Mouse (Mus musculus) layer of hippocampus, adult 8-10 months (tissue): ENCODE measurements at regions not wholly inside any gene's neighbourhood (a gene's known extent, or its start where the extent isn't known, plus 50 kb on each side); places are given as distances from the start of the nearest gene placed in this dataset.

Experiments
- DNase-seq, 2 experiments: peaks; one replicate each; pipeline ENCODE4 v3.0.0; 2022; ENCODE audit warnings: low spot score in 2 of 2

DNA sequence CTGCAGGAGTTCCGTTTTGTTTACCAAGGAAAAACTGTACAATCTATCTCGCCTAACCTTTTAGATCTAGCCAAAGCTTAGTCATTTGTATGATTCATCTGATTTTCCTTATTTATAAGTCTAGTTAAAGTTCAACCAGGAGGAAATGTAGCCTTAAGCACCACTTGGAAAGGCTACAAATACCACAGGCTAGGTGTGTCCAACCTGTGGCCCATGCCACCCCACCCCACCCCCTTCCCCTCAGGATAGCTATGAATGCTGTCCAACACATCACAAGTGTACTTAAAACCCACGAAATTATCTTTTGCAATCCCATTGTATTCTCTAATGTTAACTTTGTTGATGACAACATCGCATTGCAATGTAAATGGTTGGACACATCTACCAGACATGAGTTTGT, 102.9 kb upstream of the Klf14 start:
- DNase-seq: no peak

DNA sequence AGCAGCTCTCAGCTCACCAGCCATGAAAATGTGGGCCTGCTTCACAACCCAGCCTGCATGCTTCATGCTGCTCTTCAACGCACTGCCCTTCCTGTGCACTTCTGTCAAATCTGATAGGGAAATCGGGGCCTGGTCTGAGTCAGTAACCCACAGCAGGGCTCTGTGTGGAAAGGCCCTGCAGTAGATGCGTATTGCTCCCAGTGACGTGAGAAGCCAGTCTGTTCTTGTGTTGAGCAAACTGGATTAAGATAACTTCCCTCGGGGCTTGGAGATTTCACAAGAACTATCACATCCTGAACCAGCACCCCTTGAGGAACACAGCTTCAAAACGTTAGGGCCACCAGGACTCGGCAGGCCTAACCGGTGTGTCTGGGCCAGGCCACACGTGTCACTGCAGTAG, 106.5 kb upstream of the Klf14 start:
- DNase-seq: no peak

DNA sequence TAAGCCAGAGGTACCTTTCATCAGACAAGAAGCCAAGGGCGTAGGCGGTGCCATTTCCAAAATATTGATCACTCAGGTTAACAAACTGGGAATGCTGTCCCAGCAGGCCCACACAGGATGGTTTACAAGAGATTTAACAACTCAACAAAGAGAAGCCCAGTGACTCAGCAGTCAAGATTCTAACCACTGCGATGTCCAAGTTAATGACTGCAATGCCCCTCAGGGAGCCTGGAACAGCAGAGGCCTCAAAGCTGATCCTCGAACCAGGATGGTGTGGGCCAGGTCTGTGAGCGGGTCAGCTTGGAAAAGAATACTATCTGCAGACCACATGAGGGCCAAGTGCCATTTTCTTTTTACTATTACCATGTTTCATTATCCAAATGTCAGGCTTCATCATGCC, 108.0 kb upstream of the Klf14 start:
- DNase-seq: no peak

DNA sequence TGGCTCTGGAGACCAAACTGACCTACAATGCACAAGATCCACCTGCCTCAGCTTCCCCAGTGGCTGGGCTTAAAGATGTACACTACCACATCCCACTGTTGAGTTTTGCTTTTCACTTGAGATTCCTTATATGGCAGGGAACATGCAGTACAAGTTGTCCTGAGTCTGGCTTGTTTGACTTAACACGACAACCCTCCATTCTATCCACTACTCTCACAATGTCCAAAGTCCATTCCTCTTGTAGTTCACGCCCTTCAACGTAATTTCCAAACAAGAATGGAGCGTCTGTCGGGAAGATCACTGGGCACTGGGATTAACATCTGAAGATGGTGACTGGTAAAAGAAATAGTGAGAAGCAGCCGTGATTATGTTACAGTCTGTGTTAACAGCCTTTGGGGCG, 108.6 kb upstream of the Klf14 start:
- DNase-seq: no peak

DNA sequence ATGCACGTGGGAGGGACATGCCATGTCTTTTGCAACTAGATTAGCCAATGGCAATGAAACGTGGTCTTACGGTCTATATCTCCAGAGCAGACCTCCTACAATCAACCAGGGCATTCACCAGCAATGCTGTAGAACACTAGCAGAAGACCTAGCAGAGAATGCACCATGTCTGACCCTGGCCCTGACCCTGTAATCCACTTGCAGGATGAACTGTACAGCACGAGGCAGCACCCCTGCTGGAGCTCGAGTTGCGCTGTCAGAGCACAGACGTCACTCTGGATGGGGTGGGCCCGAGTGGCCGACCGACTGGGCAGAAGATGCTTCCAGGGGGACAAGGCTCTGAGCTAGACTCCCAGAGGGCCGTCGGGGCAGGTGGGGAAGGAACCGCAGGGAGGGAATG, 110.4 kb upstream of the Klf14 start:
- DNase-seq: no peak

DNA sequence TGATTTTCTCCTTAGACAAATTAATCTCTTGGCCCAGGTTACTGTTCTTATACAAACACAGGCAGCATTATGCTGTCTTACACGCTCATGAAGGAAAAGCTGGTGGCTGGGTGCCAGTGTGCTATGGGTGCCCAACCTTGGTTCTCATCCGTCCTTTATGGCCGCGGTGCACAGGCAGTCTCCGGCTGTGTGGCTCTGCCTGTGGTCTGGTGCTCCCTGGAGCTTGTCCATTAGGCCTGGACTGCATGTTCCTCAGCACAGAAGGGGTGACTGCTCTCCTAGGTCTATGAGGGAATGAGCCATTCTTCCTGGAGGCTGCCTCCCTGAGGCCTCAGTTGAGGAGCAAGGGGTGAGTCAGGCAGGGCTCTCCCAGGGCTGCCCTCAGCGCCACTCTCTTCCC, 111.7 kb upstream of the Klf14 start:
- DNase-seq: no peak

DNA sequence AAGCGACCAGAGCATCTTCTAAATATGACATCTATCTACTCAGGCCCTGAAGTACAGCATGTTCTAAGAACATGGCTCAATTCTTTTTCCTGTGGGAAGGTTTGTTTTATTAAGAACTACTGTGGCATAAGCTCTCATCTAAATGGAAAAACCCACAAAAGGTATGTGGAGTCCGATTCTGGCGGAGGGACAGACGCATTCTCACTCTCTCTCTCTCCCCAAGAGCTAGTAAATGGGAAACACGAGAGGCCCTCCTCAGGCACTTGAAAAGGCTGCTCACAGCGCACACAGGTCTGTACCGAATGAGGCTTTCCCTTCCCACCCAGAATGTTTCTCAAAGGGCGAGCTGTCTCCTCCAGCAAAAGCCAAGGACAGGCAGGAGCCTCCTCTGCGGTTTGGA, 112.1 kb upstream of the Klf14 start:
- no peak for DNase-seq

DNA sequence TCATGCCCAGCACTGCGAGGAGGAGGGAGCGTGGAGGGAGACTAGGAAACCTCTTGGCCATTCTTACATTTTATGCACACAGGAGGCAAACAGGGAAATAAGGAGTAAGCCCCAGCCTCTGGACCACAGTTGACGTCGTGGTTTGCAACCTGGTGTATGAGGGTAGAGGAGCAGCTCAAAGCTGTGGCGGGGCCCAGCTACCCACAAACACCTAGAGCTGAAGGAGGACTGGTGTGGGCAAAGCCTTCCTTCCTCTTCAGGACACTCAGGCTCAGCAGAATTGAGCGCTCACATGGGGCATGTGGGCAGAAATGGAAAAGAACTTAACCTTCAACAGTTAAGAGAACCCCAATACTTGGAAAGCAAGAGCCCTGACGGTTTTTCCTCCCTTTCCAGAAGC, 113.2 kb upstream of the Klf14 start:
- no peak for DNase-seq

DNA sequence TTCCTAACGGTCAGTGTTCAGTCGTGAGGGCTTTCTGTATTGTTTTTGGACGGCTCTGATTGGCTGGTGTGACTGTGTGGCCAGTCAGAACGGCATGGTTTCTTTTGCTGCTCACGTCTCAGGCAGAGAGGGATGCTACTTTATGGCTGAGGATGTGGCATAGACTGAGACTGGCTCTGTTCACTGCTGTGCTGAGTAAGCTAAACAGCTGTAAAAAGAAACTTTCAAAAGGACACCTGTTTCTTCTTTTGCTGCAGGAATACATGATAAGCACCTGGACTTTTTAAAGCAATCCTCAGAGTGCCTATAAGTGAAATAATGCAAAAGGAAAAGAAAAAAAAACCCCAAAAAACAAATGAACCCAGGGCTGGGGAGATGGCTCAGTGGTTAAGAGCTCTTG, 113.7 kb upstream of the Klf14 start:
- no peak for DNase-seq

DNA sequence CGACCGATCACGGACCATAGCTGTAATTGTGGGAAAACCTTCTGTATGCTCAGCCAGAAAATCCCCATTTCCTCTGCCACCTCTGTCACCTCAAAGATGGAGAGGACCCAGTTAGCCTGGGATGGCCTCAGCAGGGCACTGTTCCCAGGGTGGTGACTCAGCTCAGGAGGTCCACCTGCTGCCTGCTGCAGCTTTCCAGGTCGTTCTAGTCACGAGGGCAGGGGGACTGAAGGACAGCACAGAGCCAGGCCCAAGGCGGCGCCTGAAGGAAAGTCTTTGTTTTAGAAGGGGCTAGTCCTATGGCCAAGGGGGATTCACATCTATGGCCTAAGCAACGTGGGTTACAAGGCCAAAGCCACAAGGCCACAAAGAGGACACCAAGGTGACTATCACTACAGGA, 114.5 kb upstream of the Klf14 start:
- DNase-seq: no peak

DNA sequence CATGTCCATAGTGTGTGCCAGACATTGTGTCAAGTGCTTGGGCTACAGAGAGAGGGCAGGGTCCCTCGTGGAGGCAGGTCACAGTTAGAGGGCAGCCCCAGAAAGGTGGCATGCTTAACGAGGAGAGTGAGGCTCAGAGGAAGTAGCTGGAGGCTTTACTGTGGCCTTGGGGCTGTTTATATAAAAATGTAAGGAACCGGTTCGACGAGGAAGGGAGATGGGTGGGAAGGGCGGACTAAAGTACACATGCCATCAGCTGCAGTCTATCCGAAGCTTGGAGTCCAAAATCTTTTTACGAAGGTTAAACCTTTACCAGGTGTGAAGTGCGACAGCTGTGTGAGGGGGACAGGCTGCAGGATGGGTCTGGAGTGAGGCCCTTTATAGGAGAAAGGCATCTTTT, 115.5 kb upstream of the Klf14 start:
- no peak for DNase-seq

DNA sequence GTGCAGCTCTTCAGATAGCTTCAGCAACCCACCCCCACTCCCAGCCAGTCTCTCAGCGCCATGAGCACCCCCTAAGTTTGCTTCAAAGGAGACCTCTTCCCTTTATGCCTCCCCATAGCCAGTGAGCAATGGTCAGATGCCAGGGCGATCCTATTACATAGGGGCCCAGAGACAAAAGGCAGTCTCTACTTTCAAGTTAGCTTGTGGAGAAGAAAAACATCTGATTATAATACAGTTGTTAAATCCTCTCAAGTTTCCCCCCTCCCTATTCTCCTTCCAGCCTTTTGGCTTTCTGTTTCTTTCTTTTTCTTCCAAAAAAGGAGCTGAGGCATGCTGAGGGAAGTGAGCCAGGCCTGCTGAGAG, 116.3 kb upstream of the Klf14 start:
- no peak for DNase-seq

DNA sequence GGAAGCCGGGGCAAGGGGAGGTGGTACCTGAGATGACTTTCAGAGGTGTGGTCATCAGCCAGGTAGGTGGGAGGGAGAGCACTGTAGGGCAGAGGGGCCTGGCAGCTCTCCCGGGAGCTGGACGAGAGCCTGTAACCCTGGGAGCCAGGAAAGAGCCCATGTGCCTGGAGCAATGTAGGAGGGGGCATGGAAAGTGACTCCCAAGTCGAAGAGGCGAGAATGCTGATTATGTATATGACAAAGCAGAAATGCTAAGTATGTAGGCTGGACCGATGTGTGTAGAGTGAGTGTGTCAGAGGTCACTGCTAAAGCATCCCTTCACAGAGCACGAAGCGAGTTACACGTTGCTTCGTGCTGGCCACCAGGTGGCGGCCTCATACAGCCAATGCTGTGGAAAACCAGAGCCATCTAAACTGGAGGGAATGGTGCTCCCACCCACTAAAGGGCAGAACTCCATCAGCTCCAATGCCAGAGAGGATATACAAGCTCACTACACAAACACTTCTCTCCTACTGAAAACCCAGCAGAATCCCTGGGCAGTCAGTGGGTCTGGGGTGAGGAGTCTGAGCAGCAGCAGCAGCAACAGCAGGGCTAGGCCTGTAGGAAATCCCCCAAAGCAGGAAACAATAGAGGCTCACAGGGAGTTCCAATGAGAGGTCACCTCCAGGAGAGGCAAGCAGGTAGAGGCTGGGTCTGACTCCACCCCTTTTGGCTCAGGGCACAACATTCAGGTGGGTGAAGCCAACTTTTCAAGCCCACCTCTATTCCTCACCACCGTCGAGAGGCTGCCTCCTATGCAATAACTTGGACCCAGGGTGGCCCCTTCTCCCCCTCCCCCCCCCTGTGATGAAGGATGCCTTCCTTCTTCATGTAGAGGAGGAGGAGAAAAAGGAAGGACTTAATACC, 116.9 kb upstream of the Klf14 start:
- DNase-seq: no peak

DNA sequence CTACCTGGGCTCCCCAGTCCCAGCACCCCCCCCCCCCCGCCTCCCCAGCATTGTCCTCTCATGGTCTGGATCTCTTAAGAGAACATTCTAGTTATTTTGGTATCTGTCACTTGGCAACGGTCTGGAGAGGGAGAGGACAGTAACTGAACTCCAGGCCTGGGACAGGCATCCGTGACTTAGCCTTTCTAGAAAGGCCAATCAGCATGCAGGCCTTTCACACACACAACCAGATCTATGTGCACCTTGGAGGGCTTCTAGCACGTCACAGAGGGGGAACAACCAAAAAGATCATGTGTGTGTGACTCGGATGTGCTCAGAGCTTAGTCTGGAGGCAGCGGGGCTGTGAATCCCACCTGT, 117.6 kb upstream of the Klf14 start:
- DNase-seq: no peak

DNA sequence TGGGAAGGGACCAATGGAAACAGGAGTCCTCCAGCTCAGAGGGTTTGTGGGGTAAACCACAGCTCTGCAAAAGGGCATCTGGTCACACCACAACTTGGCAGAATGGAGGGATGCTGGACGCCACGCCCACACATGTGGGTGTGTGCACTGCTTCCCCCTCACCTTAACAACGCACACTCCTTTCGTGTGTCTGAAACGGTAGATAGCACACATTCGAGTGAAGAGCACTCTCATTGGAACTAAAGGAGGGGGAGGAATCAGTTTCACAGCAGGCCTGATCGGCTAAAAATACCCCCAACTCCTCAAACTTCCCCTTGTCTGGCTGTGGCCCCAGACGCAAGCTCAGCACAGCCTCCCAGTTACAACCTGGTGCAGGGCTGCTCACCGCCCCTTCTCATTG, 118.3 kb upstream of the Klf14 start:
- DNase-seq: no peak

DNA sequence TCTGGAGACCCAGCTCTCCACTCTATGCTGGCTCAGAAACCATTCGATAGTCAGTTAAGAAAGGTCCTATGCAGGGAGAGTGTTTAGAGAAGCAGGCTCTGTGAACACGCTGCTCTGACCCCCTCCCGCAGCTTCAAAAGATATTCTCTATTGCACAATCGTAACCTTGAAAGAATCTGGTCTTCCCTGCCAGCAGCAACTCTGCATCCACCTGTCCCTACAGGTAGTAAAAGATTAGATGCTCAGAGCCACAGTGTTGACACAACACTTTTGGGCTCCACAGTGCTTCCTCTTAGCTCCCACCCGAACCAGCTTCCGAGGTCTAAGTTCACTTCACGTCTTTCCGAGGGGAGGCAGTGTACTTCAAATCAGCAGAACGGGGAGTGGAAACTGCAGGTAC, 118.9 kb upstream of the Klf14 start:
- DNase-seq: no peak

DNA sequence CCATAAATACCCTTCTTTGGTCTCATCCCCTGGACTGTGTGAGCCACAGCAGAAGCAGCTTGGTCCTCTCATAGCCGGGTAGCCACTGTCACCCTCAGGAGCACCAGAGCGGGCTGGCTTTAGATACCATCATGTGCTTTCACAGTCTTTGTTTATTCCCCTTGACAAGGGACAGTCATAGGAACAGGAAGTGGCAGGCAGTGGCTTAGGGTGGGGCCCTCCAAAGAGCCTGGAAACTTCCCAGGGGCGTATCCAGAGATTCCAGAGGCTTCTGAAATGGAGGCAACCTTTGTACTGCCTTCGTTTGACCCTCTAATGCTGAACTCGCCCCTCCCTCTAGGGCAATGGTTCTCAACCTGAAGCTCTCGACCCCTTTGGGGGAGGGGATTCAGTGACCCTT, 119.5 kb upstream of the Klf14 start:
- DNase-seq: no peak

DNA sequence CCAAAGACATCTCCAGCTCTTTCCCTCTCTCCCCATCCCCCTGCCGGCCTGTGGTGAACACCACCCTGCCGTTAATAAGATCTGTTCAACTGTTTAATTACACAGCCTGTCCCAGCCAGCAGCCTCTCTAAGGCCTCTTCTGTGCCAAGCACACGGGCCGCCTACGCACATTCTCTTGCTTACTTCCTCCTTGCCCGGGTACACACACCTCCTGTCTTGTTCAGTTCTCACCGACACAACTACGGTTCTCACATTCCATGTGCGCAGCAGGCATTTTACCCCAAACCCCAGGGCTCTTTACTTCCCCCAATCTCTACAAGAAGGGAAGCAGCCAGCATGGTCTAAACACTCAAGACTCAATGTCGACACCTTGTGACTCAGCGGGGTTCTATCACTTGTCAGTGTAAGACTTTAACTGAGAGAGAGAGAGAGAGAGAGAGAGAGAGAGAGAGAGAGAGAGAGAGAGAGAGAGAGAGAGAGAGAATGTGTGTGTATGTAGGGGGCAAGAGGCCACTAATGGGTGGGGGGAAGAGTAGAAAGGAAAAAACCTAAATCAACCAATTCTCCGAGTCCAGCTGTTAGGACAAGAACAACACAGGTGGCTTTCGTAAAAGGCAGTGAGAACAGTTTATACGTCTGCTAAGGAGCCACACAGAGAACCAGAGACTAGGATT, 120.8 kb upstream of the Klf14 start:
- DNase-seq: peak in 1 of 2 experiments; percentile 64

DNA sequence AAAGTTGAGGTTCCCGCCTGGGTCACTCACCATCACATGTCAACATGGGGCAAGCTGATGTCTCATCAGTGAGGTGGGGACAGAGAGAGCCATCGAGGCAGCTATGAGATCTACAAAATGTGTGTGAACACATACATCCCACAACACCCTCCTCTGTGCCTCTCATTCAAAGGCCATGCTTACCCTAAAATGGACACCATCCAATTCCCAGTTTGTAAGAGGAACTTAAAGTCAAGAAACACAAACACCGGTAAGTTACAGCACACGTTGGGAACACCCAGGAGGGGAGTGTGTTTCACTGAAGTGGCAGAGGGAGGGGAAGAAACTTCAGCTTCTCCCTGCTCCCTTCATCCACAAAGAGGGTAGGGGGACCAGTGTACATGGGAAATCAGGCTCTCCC, 121.4 kb upstream of the Klf14 start:
- no peak for DNase-seq

DNA sequence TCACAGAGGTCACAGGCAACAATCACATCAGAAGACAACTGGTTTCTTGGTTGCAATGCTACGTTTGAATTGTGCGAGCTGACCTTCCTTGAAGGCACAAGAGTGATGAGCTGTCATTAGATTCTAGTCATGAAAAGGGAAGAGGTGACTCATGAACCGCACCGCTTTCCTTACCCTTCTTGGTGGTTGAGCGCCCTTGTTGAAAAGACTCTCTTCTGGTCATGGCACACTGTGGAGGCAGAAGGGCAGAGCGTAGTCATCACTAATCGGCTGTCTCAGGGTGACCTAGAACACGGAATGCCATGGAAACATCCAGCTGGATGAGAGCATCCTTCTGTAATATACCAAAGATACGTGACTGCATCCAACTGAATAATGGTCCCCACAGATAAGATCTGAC, 121.8 kb upstream of the Klf14 start:
- DNase-seq: no peak

DNA sequence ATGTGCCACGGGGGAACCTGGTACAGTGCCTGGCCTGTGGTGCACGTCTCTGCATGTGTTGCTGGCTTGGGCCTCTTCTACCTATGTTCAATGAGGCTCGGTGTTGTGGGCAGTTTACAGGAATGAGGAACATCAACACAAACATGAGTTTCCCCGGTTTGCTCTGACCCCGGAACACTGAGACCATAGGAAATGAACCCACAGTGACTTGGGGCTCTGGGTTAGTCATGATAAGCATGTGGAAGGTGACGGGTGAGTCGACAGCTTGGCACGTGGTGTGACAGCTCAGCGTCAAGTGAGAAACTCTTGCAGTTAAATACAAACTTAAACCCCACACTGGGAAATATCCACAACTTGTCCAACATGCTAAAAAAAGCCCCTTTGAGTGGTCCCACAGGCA, 122.4 kb upstream of the Klf14 start:
- no peak for DNase-seq

DNA sequence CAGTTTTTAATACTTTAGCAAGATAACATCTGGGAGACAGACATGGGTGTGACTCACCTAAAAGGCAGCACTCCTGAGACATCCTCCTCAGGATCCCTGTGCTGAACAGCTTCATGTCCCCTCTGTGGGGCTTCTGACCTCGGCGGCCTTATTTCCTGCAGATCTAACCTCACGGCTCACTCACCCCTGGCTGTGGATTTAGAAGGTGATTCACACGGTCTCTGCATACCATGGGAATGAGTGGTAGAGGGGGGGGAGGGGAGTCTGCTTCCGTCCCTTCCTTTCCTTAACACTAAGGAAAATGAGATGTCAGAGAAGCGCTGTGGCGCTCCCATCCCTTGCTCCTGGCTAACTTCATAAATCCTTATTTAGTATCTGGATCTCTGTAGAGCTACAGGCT, 123.1 kb upstream of the Klf14 start:
- DNase-seq: no peak
